Mouse (Mus musculus) kidney, adult 2 months (tissue): ENCODE results near the gene Hook2. TPM values are rescaled to one million over a fixed set of nuclear protein-coding genes. Genes with fewer than 3 reads are reported as not detected.

Experiments used
- DNase-seq: peaks from one replicate; pipeline ENCODE4 v3.0.0; 2021
- H3K27ac ChIP-seq: fragments of 200-500 bp; 2 replicates; pipeline ENCODE4 v1.5.1; 2012; ENCODE audit warnings: low read depth, low read length, control low read depth, inconsistent platforms; ENCODE audit not compliant: insufficient read depth
- H3K27me3 ChIP-seq: fragments of 200-500 bp; replicated peaks from 2 replicates; pipeline ENCODE4 v1.6.1; 2012; ENCODE audit warnings: mild to moderate bottlenecking, moderate library complexity, low read length, inconsistent platforms; ENCODE audit not compliant: control insufficient read depth, insufficient read depth
- H3K36me3 ChIP-seq: fragments of 200-500 bp; 2 replicates; pipeline ENCODE4 v1.6.1; 2012; ENCODE audit warnings: mild to moderate bottlenecking, moderate library complexity, low read length, inconsistent platforms; ENCODE audit not compliant: control insufficient read depth, insufficient read depth
- H3K4me1 ChIP-seq: fragments of 200-500 bp; 2 replicates; pipeline ENCODE4 v1.6.1; 2011; ENCODE audit warnings: low read length; ENCODE audit not compliant: control insufficient read depth, insufficient read depth
- H3K4me3 ChIP-seq: fragments of 200-500 bp; 2 replicates; pipeline ENCODE4 v1.5.1; 2011; ENCODE audit warnings: mild to moderate bottlenecking, low read depth, low read length, control low read depth; ENCODE audit not compliant: insufficient read depth
- CTCF ChIP-seq: fragments of 200-500 bp; conservative IDR thresholded peaks from 2 replicates; pipeline ENCODE4 v1.5.1; 2011; ENCODE audit warnings: low read depth, mild to moderate bottlenecking, control low read depth, low read length, moderate library complexity, mixed read lengths; ENCODE audit not compliant: insufficient read depth, insufficient read length
- POLR2A ChIP-seq: fragments of 200-500 bp; IDR thresholded peaks from one replicate; pipeline ENCODE4 v1.6.1; 2011; ENCODE audit warnings: low read depth, low read length, control low read depth
- WGBS: fragments of 180-500 bp; shearing (Covaris S2); methylation state at CpG from one replicate; pipeline ENCODE4 v1.1.7; 2018; 5-methylcytosine and 5-hydroxymethylcytosine counted together
- polyA plus RNA-seq: library from polyadenylated mRNA; depleted of rRNA; stranded (reverse); fragments of >200 nt; gene quantifications from 2 replicates; pipeline ENCODE4 v1.2.3, GENCODE M21; 2012

Gene Hook2
- polyA plus RNA-seq, 1 experiment: 34.6 TPM

- Histone ChIP-seq H3K27ac (no peak overlapping the region), H3K4me1 (peaks cover 18% of the 10 kb centered on the region), H3K27me3 (no peaks in the 10 kb centered on the region), H3K36me3 (no peaks in the 10 kb centered on the region), H3K4me3 (no peak overlapping the region)
- TF ChIP-seq CTCF (no peak), POLR2A (no peak)
- DNase-seq: no peak
- 91% methylated on average over 13 of the region's 13 CpGs for WGBS
Observed at GRCm38 (mm10) chr8:84967532-84968304, 22.7 kb upstream of the Hook2 start.

GRCm38 (mm10) chr8:84968650-84969049, 21.8 kb upstream of the Hook2 start:
- no peaks in the 10 kb centered on the region for H3K36me3 ChIP-seq
- H3K27me3 ChIP-seq: no peaks in the 10 kb centered on the region
- H3K4me3 ChIP-seq: peak overlapping the region; percentile 88; the same call in 1 of the 2 replicates
- peak; percentile 67 for DNase-seq
- no peak for TF ChIP-seq POLR2A
- TF ChIP-seq CTCF: no peak
- peaks cover 18% of the 10 kb centered on the region for H3K4me1 ChIP-seq
- H3K27ac ChIP-seq: peak overlapping the region; percentile 55
- 8% methylated on average over 2 of the region's 2 CpGs for WGBS

DNA sequence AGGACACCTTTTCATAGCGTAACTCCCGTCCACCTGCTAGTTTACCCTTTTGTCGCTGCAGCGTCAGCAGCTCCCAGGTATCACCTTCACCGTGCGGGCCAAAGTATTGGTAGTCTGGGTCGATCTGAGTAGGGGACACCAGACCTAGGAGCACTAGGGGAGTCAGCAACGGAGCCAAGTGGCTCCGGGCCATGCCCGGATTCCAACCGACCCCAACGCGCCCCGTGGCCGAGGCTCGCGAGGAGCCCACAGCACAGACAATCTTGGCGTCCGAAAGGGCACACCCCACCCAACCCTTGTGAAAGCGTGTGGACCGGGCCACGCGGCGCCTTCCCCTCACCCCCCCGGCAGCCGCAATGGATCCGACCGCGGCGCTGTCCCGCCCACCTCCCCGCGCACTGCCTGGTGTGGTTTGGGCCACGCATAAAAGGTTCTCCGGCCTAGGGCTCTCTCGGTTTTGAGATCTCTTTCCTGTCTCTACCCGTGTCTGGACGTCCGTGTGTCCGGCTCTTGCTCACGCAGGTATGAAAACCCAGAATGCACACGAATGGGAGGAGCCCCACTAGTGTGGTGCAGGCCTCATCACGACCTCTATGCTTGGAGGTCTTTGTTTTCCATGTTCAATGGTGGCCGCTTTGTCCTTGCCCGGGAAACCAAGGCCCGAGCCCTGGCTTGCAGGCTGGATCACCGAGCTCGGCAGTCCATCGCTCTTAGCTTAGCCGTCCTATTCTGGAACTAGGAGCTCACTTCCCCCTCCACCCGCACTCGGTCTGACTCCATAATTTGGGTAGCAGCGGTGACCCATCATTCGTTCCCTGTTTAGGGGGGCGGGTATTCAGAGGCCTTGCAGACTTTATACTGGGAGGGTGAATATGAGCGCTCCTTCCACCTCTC, 20.9 kb upstream of the Hook2 start, which contains the start of the genes Gm49661, Prdx2 and Rnaseh2a:
Gene Gm49661, minus strand, starts transcription at position 193 of the 894 bp plus-strand sequence.
Gene Prdx2, plus strand, starts transcription at position 347 of the 894 bp plus-strand sequence.
Gene Rnaseh2a, minus strand, starts transcription at position 527 of the 894 bp plus-strand sequence.
- Histone ChIP-seq H3K27ac (peak within 1 kb of the TSS; percentile 82), H3K4me3 (peak within 1 kb of the TSS; percentile 88), H3K4me1 (peaks cover 20% of the 10 kb centered on the region), H3K27me3 (no peaks in the 10 kb centered on the region), H3K36me3 (no peaks in the 10 kb centered on the region)
- under 1% methylated on average over 56 of the region's 56 CpGs for WGBS
- TF ChIP-seq POLR2A: peak; percentile 60
- no peak for TF ChIP-seq CTCF
- peak; percentile 87 for DNase-seq

GRCm38 (mm10) chr8:84970135-84970790, 20.1 kb upstream of the Hook2 start:
- TF ChIP-seq CTCF: no peak
- no peak for TF ChIP-seq POLR2A
- H3K4me1 ChIP-seq: peaks cover 21% of the 10 kb centered on the region
- no peaks in the 10 kb centered on the region for H3K27me3 ChIP-seq
- 6% methylated on average over 21 of the region's 21 CpGs for WGBS
- DNase-seq: no peak
- peak overlapping the region; percentile 88 for H3K4me3 ChIP-seq
- peak overlapping the region; percentile 82 for H3K27ac ChIP-seq
- no peaks in the 10 kb centered on the region for H3K36me3 ChIP-seq

GRCm38 (mm10) chr8:84970913-84971312, 19.5 kb upstream of the Hook2 start:
- no peak for DNase-seq
- no peaks in the 10 kb centered on the region for H3K36me3 ChIP-seq
- H3K27ac ChIP-seq: no peak overlapping the region
- H3K4me1 ChIP-seq: peaks cover 26% of the 10 kb centered on the region
- TF ChIP-seq POLR2A (no peak), CTCF (no peak)
- 0 out of 2 replicates have a peak overlapping the region, but pooled peaks have one; percentile 88 for H3K4me3 ChIP-seq
- H3K27me3 ChIP-seq: no peaks in the 10 kb centered on the region
- 73% methylated on average over 5 of the region's 5 CpGs for WGBS

DNA sequence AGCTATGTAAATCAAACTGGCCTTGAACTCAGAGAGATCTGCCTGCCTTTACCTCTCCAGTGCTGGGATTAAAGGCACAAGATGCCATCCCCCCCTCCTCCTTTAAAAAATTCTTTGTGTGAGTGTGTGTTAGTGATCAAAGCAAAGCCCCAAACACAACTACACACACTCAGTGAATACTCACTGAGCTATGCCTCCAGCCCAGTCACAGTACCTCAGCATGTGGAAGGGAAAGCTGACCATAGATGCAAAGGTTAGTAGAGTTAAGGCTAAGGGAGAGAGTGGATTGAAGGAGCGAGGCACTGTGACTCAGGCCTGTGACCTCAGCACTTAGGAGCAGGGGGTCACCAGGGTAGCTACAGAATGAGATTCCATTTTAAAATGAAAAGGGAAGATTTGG, 17.3 kb upstream of the Hook2 start:
- H3K27ac ChIP-seq: no peak overlapping the region
- no peak for TF ChIP-seq CTCF
- no peak for TF ChIP-seq POLR2A
- H3K4me1 ChIP-seq: peaks cover 22% of the 10 kb centered on the region; the same call in 1 of the 2 replicates
- no peak for DNase-seq
- WGBS: 76% methylated on average over 1 of the region's 1 CpGs
- no peak overlapping the region for H3K4me3 ChIP-seq
- no peaks in the 10 kb centered on the region for H3K27me3 ChIP-seq
- no peaks in the 10 kb centered on the region for H3K36me3 ChIP-seq
